Mouse (Mus musculus): ENCODE measurements around the gene Tcf7l2.

Tcf7l2 gene

DNA sequence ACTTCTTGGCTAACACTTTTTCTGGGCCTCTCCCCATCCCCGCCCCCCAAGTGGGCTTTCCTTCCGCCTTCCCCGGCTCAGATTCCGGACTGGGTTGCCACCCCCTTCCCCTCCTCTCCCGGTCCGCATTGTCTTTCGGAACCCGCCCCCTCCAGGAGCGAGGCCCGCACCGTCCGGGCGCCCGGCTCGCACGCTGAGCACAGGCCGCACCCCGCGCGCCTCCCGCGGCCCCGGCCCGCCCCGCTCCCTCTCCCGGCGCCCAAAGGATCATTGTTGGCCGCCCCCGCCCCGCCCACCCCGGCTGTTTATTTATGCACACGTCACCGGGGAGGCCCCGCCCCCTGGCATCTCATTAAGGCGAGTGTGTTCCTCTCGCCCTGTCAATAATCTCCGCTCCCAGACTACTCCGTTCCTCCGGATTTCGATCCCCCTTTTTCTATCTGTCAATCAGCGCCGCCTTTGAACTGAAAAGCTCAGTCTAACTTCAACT, at the start of gene Tcf7l2:
Gene Tcf7l2, plus strand, starts transcription at position 382 of the 490 bp plus-strand sequence.
- DNase-seq (ENCODE audit: low spot score in 2 of 2), result peak; percentile 41 to 59

GRCm38 (mm10) chr19:55694651-55695050, 47.0 kb upstream of the Tcf7l2 start:
- DNase-seq (ENCODE audit: low spot score in 2 of 2), result no peak

DNA sequence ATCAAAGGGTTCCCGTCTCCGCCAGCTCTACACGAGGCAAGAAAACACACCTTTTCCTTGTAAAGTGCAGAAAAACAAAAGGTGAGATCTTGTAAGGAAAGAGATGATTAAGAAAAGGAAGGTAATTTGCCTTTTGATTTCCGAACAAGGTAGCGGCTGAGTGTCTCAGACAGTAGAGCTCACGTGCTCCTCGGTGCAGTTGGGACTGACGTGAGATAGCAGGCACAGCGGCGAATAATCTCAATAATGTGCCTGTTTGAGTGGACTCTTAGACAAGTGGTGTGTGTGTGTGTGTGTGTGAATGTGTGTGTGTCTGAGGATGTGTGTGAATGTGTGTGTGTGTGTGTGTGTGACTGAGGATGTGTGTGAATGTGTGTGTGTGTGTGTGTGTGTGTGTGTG, 46.2 kb upstream of the Tcf7l2 start:
- DNase-seq (ENCODE audit: low spot score in 2 of 2), result no peak

- DNase-seq (ENCODE audit: low spot score in 2 of 2), result no peak
Measured at GRCm38 (mm10) chr19:55698892-55699291, 42.7 kb upstream of the Tcf7l2 start.

DNA sequence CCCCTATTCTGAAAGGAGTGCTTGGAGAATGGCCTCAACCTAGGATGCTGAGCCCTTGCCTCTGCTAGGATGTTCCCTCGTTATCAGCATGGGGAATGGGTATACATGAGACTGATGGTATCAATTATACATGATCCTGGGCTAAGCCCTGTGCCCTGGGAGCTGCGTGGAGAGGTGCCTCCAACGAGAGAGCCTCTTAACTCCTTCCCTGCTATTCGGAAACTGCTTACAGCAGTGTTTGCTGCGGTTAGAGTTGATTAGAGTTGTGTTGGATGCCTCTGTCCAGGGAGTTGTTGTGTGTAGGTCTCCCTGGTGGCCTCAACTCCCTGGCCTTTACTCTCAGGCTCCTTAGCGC, 41.4 kb upstream of the Tcf7l2 start:
- DNase-seq (ENCODE audit: low spot score in 2 of 2), result no peak

- DNase-seq (ENCODE audit: low spot score in 2 of 2), result no peak
Measured at GRCm38 (mm10) chr19:55700569-55701282, 40.9 kb upstream of the Tcf7l2 start.

GRCm38 (mm10) chr19:55701283-55701633, 40.4 kb upstream of the Tcf7l2 start:
- no peak for DNase-seq (ENCODE audit: low spot score in 2 of 2)

GRCm38 (mm10) chr19:55702081-55702480, 39.5 kb upstream of the Tcf7l2 start:
- no peak for DNase-seq (ENCODE audit: low spot score in 2 of 2)

GRCm38 (mm10) chr19:55702716-55703115, 38.9 kb upstream of the Tcf7l2 start:
- no peak for DNase-seq (ENCODE audit: low spot score in 2 of 2)

GRCm38 (mm10) chr19:55704071-55704470, 37.5 kb upstream of the Tcf7l2 start:
- DNase-seq (ENCODE audit: low spot score in 2 of 2), result no peak

- no peak for DNase-seq (ENCODE audit: low spot score in 2 of 2)
Measured at GRCm38 (mm10) chr19:55706300-55706699, 35.3 kb upstream of the Tcf7l2 start.

- DNase-seq (ENCODE audit: low spot score in 2 of 2), result no peak
Measured at GRCm38 (mm10) chr19:55706806-55707205, 34.8 kb upstream of the Tcf7l2 start.

DNA sequence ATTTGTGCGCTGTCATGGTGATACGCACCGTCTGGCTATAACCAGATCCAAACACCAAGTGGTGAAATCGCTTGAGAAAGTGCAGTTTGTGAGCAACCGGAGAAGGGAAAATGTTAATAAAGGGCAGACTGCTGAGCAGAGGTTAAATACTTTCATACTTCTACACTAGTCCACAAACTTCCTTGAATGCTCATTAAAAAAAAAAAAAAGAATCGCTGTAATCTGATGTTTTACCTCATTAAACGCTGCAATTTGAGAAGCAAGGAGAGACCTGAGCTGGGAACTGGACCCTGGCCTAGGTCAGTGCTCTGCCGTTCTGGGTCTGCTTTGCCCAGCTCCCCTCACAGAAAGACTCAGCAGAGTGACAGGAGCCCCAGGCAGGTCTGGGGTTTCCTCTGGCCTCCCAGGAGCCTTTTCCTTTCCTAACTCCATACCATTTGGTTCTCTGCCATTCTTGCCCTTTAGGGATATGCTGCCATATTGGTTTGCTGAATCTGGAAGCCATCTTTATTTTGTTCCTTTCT, 33.5 kb upstream of the Tcf7l2 start:
- DNase-seq (ENCODE audit: low spot score in 2 of 2), result no peak

- no peak for DNase-seq (ENCODE audit: low spot score in 2 of 2)
Measured at GRCm38 (mm10) chr19:55710841-55711240, 30.8 kb upstream of the Tcf7l2 start.

GRCm38 (mm10) chr19:55711701-55712100, 29.9 kb upstream of the Tcf7l2 start:
- DNase-seq (ENCODE audit: low spot score in 2 of 2), result no peak

GRCm38 (mm10) chr19:55712678-55713077, 28.9 kb upstream of the Tcf7l2 start:
- no peak for DNase-seq (ENCODE audit: low spot score in 2 of 2)

- no peak for DNase-seq (ENCODE audit: low spot score in 2 of 2)
Measured at GRCm38 (mm10) chr19:55714015-55714414, 27.6 kb upstream of the Tcf7l2 start.

- no peak for DNase-seq (ENCODE audit: low spot score in 2 of 2)
Measured at GRCm38 (mm10) chr19:55714665-55715064, 27.0 kb upstream of the Tcf7l2 start.

DNA sequence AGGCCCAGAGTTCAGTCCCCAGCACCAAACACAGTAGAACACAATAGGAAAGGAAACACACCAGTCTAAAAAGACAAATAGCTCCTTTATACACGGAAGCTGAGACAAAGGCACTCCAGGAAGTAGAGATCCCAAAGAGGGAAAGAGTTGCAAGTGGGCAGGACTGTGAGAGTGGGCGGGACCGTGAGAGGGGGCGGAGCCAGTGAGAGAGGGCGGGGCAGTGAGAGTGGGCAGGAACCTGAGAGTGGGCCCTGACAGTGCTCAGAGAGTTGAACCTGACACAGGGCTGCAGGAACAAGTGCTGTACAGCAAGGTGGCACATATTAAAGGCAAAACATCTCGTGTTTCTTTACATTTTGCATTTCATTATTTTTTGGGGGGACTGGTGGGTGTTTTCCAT, 22.5 kb upstream of the Tcf7l2 start:
- no peak for DNase-seq (ENCODE audit: low spot score in 2 of 2)

- no peak for DNase-seq (ENCODE audit: low spot score in 2 of 2)
Measured at GRCm38 (mm10) chr19:55719524-55720408, 21.9 kb upstream of the Tcf7l2 start.

- no peak for DNase-seq (ENCODE audit: low spot score in 2 of 2)
Measured at GRCm38 (mm10) chr19:55720409-55721092, 21.1 kb upstream of the Tcf7l2 start.

GRCm38 (mm10) chr19:55722376-55722775, 19.2 kb upstream of the Tcf7l2 start:
- no peak for DNase-seq (ENCODE audit: low spot score in 2 of 2)

Data from spleen, postnatal 14 days (tissue).